Mouse (Mus musculus) heart, embryonic 10.5 days (tissue): ENCODE measurements around the gene Jdp2. TPM values are rescaled to one million over a fixed set of nuclear protein-coding genes. Genes with fewer than 3 reads are reported as not detected.
A peak's percentile ranks its signal among the peaks of the same experiment; 100 is the strongest.

Experiments used
- DNase-seq: peaks from one replicate; pipeline ENCODE4 v3.0.0-alpha.2; 2017; ENCODE audit warnings: low spot score
- H3K27ac ChIP-seq: fragments of 300-500 bp; sonication (generic); 2 replicates; pipeline ENCODE4 v1.5.1; 2016; ENCODE audit warnings: mild to moderate bottlenecking
- H3K27me3 ChIP-seq: fragments of 300-500 bp; sonication (generic); 2 replicates; pipeline ENCODE4 v1.6.1; 2016; ENCODE audit warnings: mild to moderate bottlenecking; ENCODE audit not compliant: poor library complexity, insufficient read depth, severe bottlenecking
- H3K36me3 ChIP-seq: fragments of 300-500 bp; sonication (generic); 2 replicates; pipeline ENCODE4 v1.6.1; 2016; ENCODE audit warnings: mild to moderate bottlenecking, moderate library complexity
- H3K4me1 ChIP-seq: fragments of 300-500 bp; sonication (generic); 2 replicates; pipeline ENCODE4 v1.6.1; 2016; ENCODE audit warnings: mild to moderate bottlenecking
- H3K4me3 ChIP-seq: fragments of 300-500 bp; sonication (generic); 2 replicates; pipeline ENCODE4 v1.5.1; 2016; ENCODE audit warnings: mild to moderate bottlenecking, moderate library complexity
- H3K9me3 ChIP-seq: fragments of 300-500 bp; sonication (generic); 2 replicates; pipeline ENCODE4 v1.6.1; 2016; ENCODE audit warnings: mild to moderate bottlenecking, moderate library complexity
- WGBS: fragments of 180-500 bp; shearing (Covaris S2); methylation state at CpG from one replicate; pipeline ENCODE4 v1.1.7; 2016; 5-methylcytosine and 5-hydroxymethylcytosine counted together
- polyA plus RNA-seq: library from polyadenylated mRNA; unstranded; fragments of >200 nt; fragmentation: Nextera tagmentation; extraction: Ambion mirVana; gene quantifications from 2 replicates; pipeline ENCODE4 v1.2.1, GENCODE M21; 2016

Jdp2 gene
- polyA plus RNA-seq: 0.63 and 0.68 TPM in 2 replicates

DNA sequence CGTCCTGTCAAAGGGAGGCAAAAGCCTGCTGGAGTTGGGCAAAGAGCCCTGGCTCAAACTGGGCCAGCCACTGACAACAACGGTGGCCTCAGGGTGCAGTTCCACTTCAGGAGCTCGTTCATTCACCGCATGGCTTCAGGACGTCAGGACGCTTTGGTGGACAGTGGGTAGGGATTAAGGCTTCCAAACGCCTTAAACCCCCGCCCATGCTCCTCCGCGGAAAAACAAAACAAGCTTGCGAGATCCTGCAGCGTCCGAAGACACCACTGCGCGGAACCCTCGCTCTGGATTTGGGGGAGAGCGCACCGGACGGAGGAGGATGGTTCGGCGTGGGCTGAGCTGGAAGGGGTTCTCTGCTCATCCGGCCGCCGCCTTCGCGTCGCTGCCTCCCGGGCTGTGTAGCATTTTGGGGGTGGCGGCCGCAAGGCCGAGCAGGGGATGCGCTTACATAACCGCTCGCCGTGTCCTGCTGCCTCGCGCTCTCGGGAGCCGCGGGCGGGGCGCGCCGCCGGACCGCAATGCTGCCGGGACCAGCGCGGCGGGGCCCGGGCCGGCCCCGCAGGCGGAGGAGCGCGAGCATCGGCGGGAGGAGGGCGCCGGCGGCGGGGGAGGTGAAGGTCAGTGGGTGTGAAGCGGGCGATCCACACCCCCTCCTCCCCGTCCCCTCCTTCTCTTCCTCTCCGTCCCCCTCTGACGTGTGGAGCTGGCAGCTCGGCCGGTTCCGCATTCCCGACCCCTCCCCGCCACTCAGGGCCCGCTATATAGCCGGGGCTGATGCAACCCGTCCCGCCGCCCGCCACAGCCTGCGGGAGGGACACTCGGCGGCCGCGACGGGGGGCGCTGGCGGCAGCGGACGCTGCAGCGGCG is at the start of gene Jdp2:
Jdp2 (plus strand) TSS at position 417 of the 867 bp plus-strand sequence.
- H3K27me3 ChIP-seq: peaks cover 7% of the 10 kb centered on the region; the same call in 1 of the 2 replicates
- peak within 1 kb of the TSS; percentile 94 for H3K27ac ChIP-seq
- under 1% methylated on average over 81 of the region's 90 CpGs for WGBS

DNA sequence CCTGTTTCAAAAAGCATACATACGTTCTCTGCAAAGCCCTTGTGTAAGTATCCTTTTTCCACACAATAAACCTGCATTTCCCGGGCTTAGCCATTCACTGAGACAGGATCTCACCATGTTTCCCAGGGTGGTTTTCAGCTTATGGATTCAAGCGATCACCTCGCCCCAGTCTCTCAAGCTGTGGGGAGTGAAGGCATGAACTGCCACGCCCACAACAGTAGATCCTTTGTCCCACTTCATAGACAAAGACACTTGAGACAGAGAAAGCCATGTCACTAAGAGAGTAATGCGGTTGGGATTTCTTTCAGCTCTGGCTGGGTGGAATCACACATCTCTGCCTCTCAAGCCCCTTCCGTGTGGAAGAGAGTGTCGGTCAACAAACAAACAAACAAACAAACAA is 49.2 kb upstream of the Jdp2 start:
- 87% methylated on average over 8 of the region's 8 CpGs for WGBS
- DNase-seq: no peak
- peaks cover 26% of the 10 kb centered on the region for H3K4me1 ChIP-seq
- H3K36me3 ChIP-seq: no peaks in the 10 kb centered on the region
- no peak overlapping the region for H3K4me3 ChIP-seq
- H3K27me3 ChIP-seq: no peaks in the 10 kb centered on the region
- H3K27ac ChIP-seq: no peak overlapping the region
- no peaks in the 10 kb centered on the region for H3K9me3 ChIP-seq

More for the DNA sequence above, at the start of gene Jdp2:
- H3K4me3 ChIP-seq: peak within 1 kb of the TSS; percentile 84
- H3K9me3 ChIP-seq: no peaks in the 10 kb centered on the region
- no peaks in the 10 kb centered on the region for H3K36me3 ChIP-seq
- DNase-seq: peak; percentile 89
- peaks cover 50% of the 10 kb centered on the region for H3K4me1 ChIP-seq

DNA sequence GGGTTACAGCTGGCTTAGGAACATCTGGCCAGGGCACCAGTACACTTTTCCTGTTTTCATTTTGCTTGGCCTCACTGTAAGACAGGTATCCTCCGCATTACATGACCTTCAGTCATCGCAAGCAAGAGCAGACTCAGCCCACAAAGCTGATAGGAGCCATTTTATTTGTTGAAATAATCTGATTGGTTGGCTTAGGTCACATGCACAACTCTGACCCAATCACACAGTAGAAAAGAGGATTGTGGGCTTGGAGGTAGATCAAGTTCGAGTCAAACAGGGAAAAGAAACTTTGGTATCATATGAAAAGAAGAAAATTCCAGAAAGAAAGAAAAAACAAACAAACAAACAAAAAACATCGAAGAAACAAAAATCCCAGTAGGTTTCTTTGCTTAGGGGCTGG is 48.4 kb upstream of the Jdp2 start:
- Histone ChIP-seq H3K36me3 (no peaks in the 10 kb centered on the region), H3K27ac (no peak overlapping the region), H3K27me3 (no peaks in the 10 kb centered on the region), H3K4me3 (no peak overlapping the region), H3K4me1 (peaks cover 19% of the 10 kb centered on the region), H3K9me3 (no peaks in the 10 kb centered on the region)
- DNase-seq: no peak
- 89% methylated on average over 4 of the region's 4 CpGs for WGBS

DNA sequence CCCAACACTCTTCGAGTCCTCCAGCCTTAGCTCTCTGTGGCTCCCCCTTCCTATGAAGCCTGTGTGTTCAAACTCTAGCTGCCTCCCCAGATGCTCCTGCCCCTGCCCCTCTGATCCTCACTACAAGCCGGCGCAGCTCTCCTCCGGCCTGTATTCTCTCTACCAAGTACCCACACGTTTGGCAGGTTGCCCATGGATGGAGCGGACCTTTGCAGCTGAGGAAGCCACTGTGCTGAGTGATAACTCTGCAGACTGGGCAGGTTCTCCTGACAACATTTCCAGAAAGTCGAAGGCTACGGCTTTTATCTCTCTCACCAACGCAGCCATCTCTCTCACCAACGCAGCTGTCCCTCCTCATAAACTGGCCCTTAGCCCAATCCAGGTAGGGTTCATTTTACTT is 39.5 kb upstream of the Jdp2 start:
- DNase-seq: no peak
- H3K27me3 ChIP-seq: peaks cover 4% of the 10 kb centered on the region; the same call in 1 of the 2 replicates
- H3K4me1 ChIP-seq: no peaks in the 10 kb centered on the region
- no peaks in the 10 kb centered on the region for H3K36me3 ChIP-seq
- 72% methylated on average over 10 of the region's 10 CpGs for WGBS
- no peak overlapping the region for H3K4me3 ChIP-seq
- no peak overlapping the region for H3K27ac ChIP-seq
- no peaks in the 10 kb centered on the region for H3K9me3 ChIP-seq

DNA sequence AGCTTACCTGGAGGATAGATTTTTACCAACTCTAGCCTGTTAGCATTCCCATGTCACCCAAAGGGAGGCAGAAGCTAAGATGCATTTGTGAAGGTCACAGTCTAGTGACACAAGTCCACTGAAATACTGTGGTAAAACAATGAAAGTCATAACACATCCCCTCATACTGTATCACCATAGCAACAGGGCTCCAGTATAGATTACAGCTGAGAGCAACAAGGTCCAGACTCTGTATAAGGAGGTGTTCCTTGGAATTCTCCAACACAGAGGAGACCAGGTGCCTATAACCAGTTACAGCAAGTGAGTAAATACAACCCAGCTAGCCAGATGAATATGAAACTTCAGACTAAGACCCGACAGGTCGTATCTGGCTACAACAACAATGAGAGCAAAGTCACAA is 33.4 kb upstream of the Jdp2 start:
- peaks cover 4% of the 10 kb centered on the region; the same call in 1 of the 2 replicates for H3K27me3 ChIP-seq
- H3K4me3 ChIP-seq: no peak overlapping the region
- no peak for DNase-seq
- 78% methylated on average over 2 of the region's 2 CpGs for WGBS
- no peaks in the 10 kb centered on the region for H3K36me3 ChIP-seq
- H3K4me1 ChIP-seq: peaks cover 9% of the 10 kb centered on the region
- no peaks in the 10 kb centered on the region for H3K9me3 ChIP-seq
- no peak overlapping the region for H3K27ac ChIP-seq

DNA sequence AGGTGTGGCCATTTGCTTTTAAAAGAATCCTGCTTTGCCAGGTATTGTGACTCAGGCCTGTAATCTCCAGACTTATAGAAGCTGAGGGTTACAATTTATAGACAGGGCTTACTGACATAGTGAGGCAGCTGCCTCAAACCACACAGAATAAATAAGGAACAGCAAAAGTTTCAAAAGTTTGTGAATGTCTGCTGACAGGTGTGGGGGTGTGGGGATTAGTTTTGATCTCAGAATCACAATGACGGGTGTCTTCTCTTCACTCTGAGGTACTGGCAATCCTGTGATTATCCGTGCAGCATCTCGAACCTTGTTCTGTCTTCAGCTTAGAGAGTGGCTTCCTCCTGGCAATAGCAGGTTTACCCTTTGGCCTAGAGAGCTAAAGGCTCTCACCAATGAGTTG is 30.5 kb upstream of the Jdp2 start:
- no peaks in the 10 kb centered on the region for H3K9me3 ChIP-seq
- 82% methylated on average over 3 of the region's 3 CpGs for WGBS
- no peak overlapping the region for H3K4me3 ChIP-seq
- no peaks in the 10 kb centered on the region for H3K36me3 ChIP-seq
- H3K27me3 ChIP-seq: peaks cover 8% of the 10 kb centered on the region; the same call in 1 of the 2 replicates
- DNase-seq: no peak
- peaks cover 26% of the 10 kb centered on the region for H3K4me1 ChIP-seq
- no peak overlapping the region for H3K27ac ChIP-seq

DNA sequence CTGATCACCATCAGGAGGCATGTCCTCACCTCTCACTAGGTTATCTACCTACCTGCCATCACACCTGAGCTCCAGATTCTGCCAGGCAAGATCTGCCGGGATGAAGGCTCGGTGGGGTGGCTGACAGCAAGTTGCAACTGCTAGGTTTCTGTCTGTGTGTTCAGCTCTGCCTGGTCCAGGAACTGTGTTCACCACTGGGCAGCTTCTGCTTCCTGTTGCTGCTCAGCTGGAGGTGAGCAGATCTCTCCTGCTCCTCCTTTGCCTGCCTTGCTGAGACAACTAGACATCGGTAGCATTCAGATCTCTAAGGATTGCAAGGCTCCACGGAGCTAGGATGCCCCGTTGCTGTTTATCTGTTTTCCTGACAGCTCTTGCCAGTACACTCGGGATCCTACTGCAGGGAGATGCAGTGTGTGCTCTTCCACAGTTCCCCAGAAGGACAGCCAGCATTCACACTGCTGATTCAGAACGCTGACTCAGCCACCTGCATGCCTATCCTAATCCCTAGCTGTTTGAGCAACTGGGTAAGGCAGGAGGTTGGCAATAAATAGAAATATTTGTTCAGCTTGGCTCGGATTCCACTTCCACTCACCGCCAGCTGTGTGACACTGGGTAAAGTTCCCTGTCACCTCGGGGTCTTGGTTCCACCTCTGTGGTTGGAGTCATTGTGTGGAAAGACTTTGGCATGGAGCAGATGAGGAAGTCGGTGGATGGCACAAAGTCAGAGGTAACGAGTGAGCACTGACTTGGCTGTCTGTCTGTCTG is 29.3 kb upstream of the Jdp2 start:
- Histone ChIP-seq H3K9me3 (no peaks in the 10 kb centered on the region), H3K27ac (no peak overlapping the region), H3K4me3 (no peak overlapping the region), H3K4me1 (peaks cover 26% of the 10 kb centered on the region), H3K36me3 (no peaks in the 10 kb centered on the region), H3K27me3 (0 out of 2 replicates have a peak, but pooled peaks cover 4% of the 10 kb centered on the region)
- no peak for DNase-seq
- 66% methylated on average over 12 of the region's 12 CpGs for WGBS

DNA sequence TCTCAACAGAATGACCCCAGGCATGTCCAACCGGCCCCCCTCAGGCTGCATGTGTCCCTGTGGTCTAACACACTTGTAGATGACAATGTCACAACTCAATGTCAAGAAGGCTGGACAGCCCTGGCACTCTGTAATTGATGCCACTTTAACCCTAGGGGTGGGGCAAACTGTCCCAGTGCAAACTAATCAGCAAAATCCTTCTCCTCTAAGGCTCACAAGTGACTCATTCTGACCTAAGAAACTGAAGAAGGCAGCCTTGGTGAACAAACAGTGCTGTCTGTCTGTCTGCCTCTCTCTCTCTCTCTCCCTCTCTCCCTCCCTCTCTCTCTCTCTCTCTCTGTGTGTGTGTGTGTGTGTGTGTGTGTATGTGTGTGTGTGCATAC is 28.7 kb upstream of the Jdp2 start:
- 0 out of 2 replicates have a peak, but pooled peaks cover 4% of the 10 kb centered on the region for H3K27me3 ChIP-seq
- 82% methylated on average over 1 of the region's 1 CpGs for WGBS
- no peak for DNase-seq
- no peak overlapping the region for H3K4me3 ChIP-seq
- peaks cover 30% of the 10 kb centered on the region for H3K4me1 ChIP-seq
- no peaks in the 10 kb centered on the region for H3K9me3 ChIP-seq
- H3K27ac ChIP-seq: no peak overlapping the region
- H3K36me3 ChIP-seq: no peaks in the 10 kb centered on the region

DNA sequence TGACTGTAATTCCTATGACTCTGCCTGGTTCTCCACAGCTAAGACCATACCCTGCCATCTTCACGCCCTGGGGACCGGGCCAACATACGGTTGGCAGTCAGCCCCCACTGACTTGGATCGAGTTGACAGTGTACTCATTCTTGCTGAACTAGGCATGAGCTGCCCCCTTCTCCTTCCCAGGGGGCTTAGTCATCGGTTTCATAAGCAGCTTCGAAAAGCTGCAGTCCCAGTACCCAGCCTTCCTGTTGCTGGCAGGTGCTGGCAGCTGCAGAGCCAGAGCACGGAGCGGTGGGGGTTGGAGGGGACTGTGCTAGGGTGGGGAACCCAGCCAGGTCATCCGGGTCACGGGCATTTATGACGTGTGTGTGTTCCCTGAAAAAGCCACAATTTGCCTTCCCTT is 27.5 kb upstream of the Jdp2 start:
- H3K27me3 ChIP-seq: 0 out of 2 replicates have a peak, but pooled peaks cover 4% of the 10 kb centered on the region
- WGBS: 81% methylated on average over 11 of the region's 11 CpGs
- no peak overlapping the region for H3K4me3 ChIP-seq
- H3K9me3 ChIP-seq: no peaks in the 10 kb centered on the region
- H3K27ac ChIP-seq: peak overlapping the region; percentile 22
- DNase-seq: no peak
- H3K4me1 ChIP-seq: peaks cover 34% of the 10 kb centered on the region
- H3K36me3 ChIP-seq: no peaks in the 10 kb centered on the region

DNA sequence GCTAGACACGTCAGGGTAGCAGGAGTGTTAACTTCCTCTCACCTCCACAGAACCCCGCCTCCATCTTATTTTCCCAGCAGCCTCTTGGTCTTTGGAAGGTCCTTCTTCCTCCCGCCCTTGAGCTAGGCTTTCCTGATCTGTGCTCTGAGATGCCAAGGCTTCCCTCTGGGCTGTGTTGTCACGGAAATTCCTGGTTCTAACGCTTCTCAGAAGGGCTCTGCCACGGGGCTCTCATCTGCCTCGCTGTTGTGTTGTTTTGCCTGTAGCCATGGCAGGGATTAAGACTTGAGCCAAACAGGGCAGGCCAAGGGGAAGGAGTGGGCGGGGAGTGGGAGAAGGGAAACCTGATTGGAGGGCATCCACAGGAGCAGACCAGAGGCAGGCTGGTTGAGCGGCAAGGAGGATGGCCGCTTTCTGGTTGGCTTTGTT is 26.8 kb upstream of the Jdp2 start:
- Histone ChIP-seq H3K4me1 (peaks cover 34% of the 10 kb centered on the region), H3K36me3 (no peaks in the 10 kb centered on the region), H3K27me3 (0 out of 2 replicates have a peak, but pooled peaks cover 4% of the 10 kb centered on the region), H3K27ac (peak overlapping the region; percentile 75), H3K4me3 (peak overlapping the region; percentile 43), H3K9me3 (no peaks in the 10 kb centered on the region)
- WGBS: 25% methylated on average over 10 of the region's 10 CpGs
- DNase-seq: peak; percentile 89

DNA sequence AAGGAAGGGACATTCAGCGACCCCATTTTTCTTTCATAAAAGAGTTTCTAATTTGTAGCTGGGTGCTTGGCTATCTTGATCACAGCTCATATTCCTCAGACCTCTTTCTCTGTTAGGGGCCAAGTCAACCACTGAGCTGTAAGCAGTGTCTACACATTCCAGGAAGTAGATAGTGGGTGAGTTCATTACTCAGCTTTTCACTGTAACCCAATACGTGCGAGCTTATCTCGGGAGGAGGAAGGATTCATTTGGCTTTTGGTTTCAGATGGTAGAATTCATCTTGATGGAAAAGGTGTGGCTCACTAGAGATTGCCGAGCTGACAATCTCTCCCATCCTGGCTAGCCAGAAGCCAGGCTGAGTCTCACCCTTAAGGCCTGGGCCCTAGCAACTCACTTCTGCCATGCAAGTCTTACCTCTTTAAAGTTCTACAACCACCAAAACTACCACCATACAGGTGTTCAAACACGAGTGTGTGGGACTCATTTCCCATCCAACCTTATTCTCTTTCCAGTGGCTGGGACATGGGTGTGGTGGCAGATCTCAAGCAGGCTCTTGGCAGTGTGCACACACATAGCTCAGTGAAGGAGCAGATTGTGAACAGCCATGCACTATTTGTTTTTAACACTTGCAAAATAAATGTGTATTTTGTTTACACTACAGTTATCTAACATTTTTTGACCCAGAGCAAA is 23.9 kb upstream of the Jdp2 start:
- no peaks in the 10 kb centered on the region for H3K36me3 ChIP-seq
- no peak overlapping the region for H3K27ac ChIP-seq
- H3K4me3 ChIP-seq: no peak overlapping the region
- peaks cover 28% of the 10 kb centered on the region for H3K4me1 ChIP-seq
- no peaks in the 10 kb centered on the region for H3K9me3 ChIP-seq
- WGBS: 47% methylated on average over 6 of the region's 6 CpGs
- DNase-seq: no peak
- H3K27me3 ChIP-seq: 0 out of 2 replicates have a peak, but pooled peaks cover 4% of the 10 kb centered on the region

DNA sequence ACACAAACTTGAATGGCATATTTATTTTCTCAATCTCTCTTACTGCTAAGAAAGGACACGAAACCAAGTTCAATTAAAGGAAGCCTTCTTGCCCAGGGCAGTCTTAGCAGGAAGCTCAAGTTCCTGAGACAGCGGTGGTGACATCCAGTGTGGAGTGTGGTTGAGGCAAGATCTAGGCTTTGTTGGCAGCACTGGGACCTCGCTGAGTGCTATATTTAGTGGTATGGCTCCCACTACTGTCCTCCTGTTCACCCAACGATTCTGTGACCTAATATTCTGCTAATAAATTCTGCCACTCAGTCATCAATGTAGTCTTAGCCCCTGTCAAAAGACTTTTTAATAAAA is 23.4 kb upstream of the Jdp2 start:
- 66% methylated on average over 4 of the region's 4 CpGs for WGBS
- no peak for DNase-seq
- Histone ChIP-seq H3K4me3 (no peak overlapping the region), H3K9me3 (no peaks in the 10 kb centered on the region), H3K27ac (no peak overlapping the region), H3K27me3 (0 out of 2 replicates have a peak, but pooled peaks cover 4% of the 10 kb centered on the region), H3K4me1 (peaks cover 25% of the 10 kb centered on the region), H3K36me3 (no peaks in the 10 kb centered on the region)
